In the genomic region with DNA sequence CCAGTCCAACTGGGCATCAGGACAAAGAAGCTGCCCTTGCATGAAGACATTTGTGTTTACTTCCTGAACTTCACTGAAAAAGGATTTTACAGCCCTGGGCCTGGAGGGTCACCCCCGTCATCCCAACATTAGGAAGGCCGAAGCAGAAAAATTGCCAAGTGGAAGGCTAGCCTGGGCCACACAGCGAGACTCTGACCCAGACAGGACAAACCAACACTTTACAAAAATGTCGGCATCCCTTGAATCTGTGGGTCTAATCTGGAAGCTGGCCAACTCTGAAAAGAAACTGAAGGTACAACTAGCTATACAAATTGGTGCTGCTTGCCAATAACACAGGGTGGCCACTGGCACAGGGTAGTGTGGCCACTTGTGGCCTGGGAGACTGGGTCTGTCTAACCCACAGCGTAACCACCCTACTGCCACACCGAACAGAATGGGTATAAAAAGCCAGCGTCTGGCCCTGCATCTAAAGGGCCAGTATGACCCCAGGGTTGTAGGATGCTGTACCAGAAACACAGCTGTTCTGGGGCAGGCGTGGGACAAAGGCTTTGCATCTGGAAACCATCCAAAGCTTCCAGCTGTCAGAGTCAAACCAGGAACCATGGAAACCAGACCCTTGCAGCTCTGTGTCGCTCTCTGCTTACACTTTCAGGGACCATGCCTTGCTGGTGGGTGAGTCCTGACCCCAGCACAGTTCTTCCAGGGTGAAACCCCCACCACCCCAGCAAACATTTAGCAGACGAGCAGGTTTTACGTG, we compare ENCODE assay signal across 8 mouse cellular contexts. TPM values are rescaled to one million over a fixed set of nuclear protein-coding genes. Genes with fewer than 3 reads are reported as not detected.
A peak's percentile ranks its signal among the peaks of the same experiment; 100 is the strongest.
DNase-seq lines count a peak whose midpoint lies in the region; ATAC-seq and TF ChIP-seq lines count a peak whose summit lies in the region.

No protein-coding gene starts in this region.

- H3K4me1 ChIP-seq in embryonic facial prominence, embryonic 11.5 days (ENCODE audit: control insufficient read depth, insufficient read depth, low read length): peaks cover 2% of the 10 kb centered on the region; the same call in 1 of the 2 replicates
- peaks cover 22% of the 10 kb centered on the region for H3K4me1 ChIP-seq in lung, embryonic 15.5 days
- peaks cover 2% of the 10 kb centered on the region; the same call in 1 of the 2 replicates for H3K4me1 ChIP-seq in stomach, postnatal 0 days (replicated peaks; ENCODE audit: control insufficient read depth, insufficient read depth)

- H3K9me3 ChIP-seq in embryonic facial prominence, embryonic 11.5 days (replicated peaks; ENCODE audit: control insufficient read depth, low read length): no peaks in the 10 kb centered on the region
- no peaks in the 10 kb centered on the region for H3K9me3 ChIP-seq in lung, embryonic 15.5 days
- H3K9me3 ChIP-seq in stomach, postnatal 0 days (ENCODE audit: control insufficient read depth, low read length): no peaks in the 10 kb centered on the region

- WGBS in embryonic facial prominence, embryonic 11.5 days: 50% methylated on average over 11 of the region's 11 CpGs
- 39% methylated on average over 11 of the region's 11 CpGs for WGBS in lung, embryonic 15.5 days
- WGBS in stomach, postnatal 0 days: 45% methylated on average over 11 of the region's 11 CpGs

- H3K27ac ChIP-seq in left cerebral cortex, adult 2 months: no peak overlapping the region
- H3K27ac ChIP-seq in embryonic facial prominence, embryonic 11.5 days (replicated peaks; ENCODE audit: low read depth, low read length): peak overlapping the region; percentile 47; the same call in 1 of the 2 replicates
- peak overlapping the region; percentile 60 for H3K27ac ChIP-seq in lung, embryonic 15.5 days
- peak overlapping the region; percentile 18; the same call in 1 of the 2 replicates for H3K27ac ChIP-seq in stomach, postnatal 0 days (replicated peaks)

- intact Hi-C loops in left cerebral cortex, postnatal 4 days (cut with DNase I): no loop called here
- intact Hi-C loops in left cerebral cortex, adult 2 months (cut with DNase I): no loop called here
- intact Hi-C loops in heart, postnatal 25 days (cut with DNase I): no loop called here
- intact Hi-C loops in left cerebral cortex, postnatal 36 days (cut with DNase I): no loop called here

- H3K27me3 ChIP-seq in embryonic facial prominence, embryonic 11.5 days (ENCODE audit: control insufficient read depth, insufficient read depth, low read length): no peaks in the 10 kb centered on the region
- no peaks in the 10 kb centered on the region for H3K27me3 ChIP-seq in lung, embryonic 15.5 days
- H3K27me3 ChIP-seq in stomach, postnatal 0 days (ENCODE audit: control insufficient read depth, insufficient read depth, low read length): no peaks in the 10 kb centered on the region

- no peak for TF ChIP-seq CTCF in left cerebral cortex, adult 2 months (IDR thresholded peaks at IDR 0.05)
- no peak for TF ChIP-seq CTCF in stomach, postnatal 0 days (IDR thresholded peaks at IDR 0.05; ENCODE audit: low read depth)

- no peak overlapping the region for H3K4me2 ChIP-seq in embryonic facial prominence, embryonic 11.5 days (ENCODE audit: low read depth, low read length)
- no peak overlapping the region; the same call in 1 of the 2 replicates for H3K4me2 ChIP-seq in lung, embryonic 15.5 days
- H3K4me2 ChIP-seq in stomach, postnatal 0 days (replicated peaks; ENCODE audit: low read depth): peak overlapping the region; percentile 36; the same call in 1 of the 2 replicates

- H3K36me3 ChIP-seq in embryonic facial prominence, embryonic 11.5 days (replicated peaks; ENCODE audit: control insufficient read depth, insufficient read depth, low read depth, low read length): no peaks in the 10 kb centered on the region
- H3K36me3 ChIP-seq in lung, embryonic 15.5 days: no peaks in the 10 kb centered on the region
- no peaks in the 10 kb centered on the region for H3K36me3 ChIP-seq in stomach, postnatal 0 days (ENCODE audit: control insufficient read depth, insufficient read depth, low read length)

- TF ChIP-seq EP300 in stomach, postnatal 0 days (optimal IDR thresholded peaks at IDR 0.05): no peak

- H3K9ac ChIP-seq in embryonic facial prominence, embryonic 11.5 days (replicated peaks; ENCODE audit: low read length): no peak overlapping the region; the same call in 1 of the 2 replicates
- H3K9ac ChIP-seq in lung, embryonic 15.5 days: no peak overlapping the region
- peak overlapping the region; percentile 13; the same call in 1 of the 2 replicates for H3K9ac ChIP-seq in stomach, postnatal 0 days (ENCODE audit: low read length)

- 0 out of 2 replicates have a peak, but pooled peaks have one; percentile 66 for ATAC-seq in embryonic facial prominence, embryonic 11.5 days (replicated peaks; ENCODE audit: insufficient number of reproducible peaks, low FRiP score, low TSS enrichment, low read depth)
- ATAC-seq in lung, embryonic 15.5 days (ENCODE audit: borderline replicate concordance, extremely low read depth, low FRiP score, low TSS enrichment): peak; percentile 90
- peak; percentile 75 for ATAC-seq in stomach, postnatal 0 days (ENCODE audit: low FRiP score, low TSS enrichment)
- ATAC-seq in inflammation-experienced regulatory T-cells, adult 6 months: no peak

- no peak overlapping the region for H3K4me3 ChIP-seq in left cerebral cortex, adult 2 months
- H3K4me3 ChIP-seq in embryonic facial prominence, embryonic 11.5 days (ENCODE audit: low read depth, low read length): no peak overlapping the region
- H3K4me3 ChIP-seq in lung, embryonic 15.5 days: no peak overlapping the region
- no peak overlapping the region for H3K4me3 ChIP-seq in stomach, postnatal 0 days (ENCODE audit: low read depth, low read length)

- peak; percentile 51 for DNase-seq in left cerebral cortex, postnatal 4 days
- no peak for DNase-seq in left cerebral cortex, adult 2 months (ENCODE audit: extremely low spot score in 1 of 2, low spot score in 2 of 2)
- peak; percentile 88 for DNase-seq in embryonic facial prominence, embryonic 11.5 days (ENCODE audit: low spot score)
- peak; percentile 47 for DNase-seq in heart, postnatal 25 days (ENCODE audit: low spot score)
- DNase-seq in stomach, postnatal 0 days (ENCODE audit: low spot score): peak; percentile 35
- DNase-seq in left cerebral cortex, postnatal 36 days (ENCODE audit: low spot score in 2 of 2): no peak

RNA-seq across cellular contexts. Expression of a gene that starts 7.2 kb away (rescaled TPM):
- total RNA-seq in left cerebral cortex, postnatal 4 days (2021): 10 to 100 TPM; 17.8 to 18.8 TPM
- 10 to 100 TPM; 14.3 to 16.2 TPM for total RNA-seq in left cerebral cortex, adult 2 months (2021)
- 24.2 and 27.9 TPM in 2 replicates for polyA plus RNA-seq in embryonic facial prominence, embryonic 11.5 days (2014; fragmentation: Nextera tagmentation; extraction: Ambion mirVana)
- 10 to 100 TPM in 1 of 2 experiments, 1 to 10 TPM in 1; 9.9 to 14.6 TPM for total RNA-seq in heart, postnatal 25 days (2021)
- polyA plus RNA-seq in lung, embryonic 15.5 days (2015; fragmentation: Nextera tagmentation; extraction: Ambion mirVana): 41.6 and 42.4 TPM in 2 replicates
- 9.5 and 9.8 TPM in 2 replicates for polyA plus RNA-seq in stomach, postnatal 0 days (2015; fragmentation: Nextera tagmentation; extraction: Ambion mirVana)
- total RNA-seq in left cerebral cortex, postnatal 36 days (2021): 10 to 100 TPM; 13.1 to 17.8 TPM
- polyA plus RNA-seq in inflammation-experienced regulatory T-cells, adult 6 months (2017; shearing (Covaris generic)): 10 to 100 TPM; 42.0 to 53.1 (median 44.8) TPM

RNA-seq across cellular contexts. Expression of a gene that starts 37.4 kb away (rescaled TPM):
- 100 to 1,000 TPM; 269 to 291 TPM for total RNA-seq in left cerebral cortex, postnatal 4 days (2021)
- 100 to 1,000 TPM; 222 to 229 TPM for total RNA-seq in left cerebral cortex, adult 2 months (2021)
- polyA plus RNA-seq in embryonic facial prominence, embryonic 11.5 days (2014; fragmentation: Nextera tagmentation; extraction: Ambion mirVana): 206 and 237 TPM in 2 replicates
- 1,000 to 10,000 TPM; 1,413 to 1,444 TPM for total RNA-seq in heart, postnatal 25 days (2021)
- polyA plus RNA-seq in lung, embryonic 15.5 days (2015; fragmentation: Nextera tagmentation; extraction: Ambion mirVana): 237 and 240 TPM in 2 replicates
- 334 and 344 TPM in 2 replicates for polyA plus RNA-seq in stomach, postnatal 0 days (2015; fragmentation: Nextera tagmentation; extraction: Ambion mirVana)
- total RNA-seq in left cerebral cortex, postnatal 36 days (2021): 100 to 1,000 TPM; 231 to 260 TPM
- polyA plus RNA-seq in inflammation-experienced regulatory T-cells, adult 6 months (2017; shearing (Covaris generic)): 100 to 1,000 TPM; 229 to 248 (median 246) TPM

RNA-seq across cellular contexts. Expression of a gene that starts 37.5 kb away (rescaled TPM):
- 10 to 100 TPM; 41.6 to 44.5 TPM for total RNA-seq in left cerebral cortex, postnatal 4 days (2021)
- 10 to 100 TPM; 26.4 to 27.7 TPM for total RNA-seq in left cerebral cortex, adult 2 months (2021)
- polyA plus RNA-seq in embryonic facial prominence, embryonic 11.5 days (2014; fragmentation: Nextera tagmentation; extraction: Ambion mirVana): 34.6 and 37.2 TPM in 2 replicates
- total RNA-seq in heart, postnatal 25 days (2021): 1 to 10 TPM; 5.7 to 7.4 TPM
- polyA plus RNA-seq in lung, embryonic 15.5 days (2015; fragmentation: Nextera tagmentation; extraction: Ambion mirVana): 38.0 and 39.9 TPM in 2 replicates
- polyA plus RNA-seq in stomach, postnatal 0 days (2015; fragmentation: Nextera tagmentation; extraction: Ambion mirVana): 14.9 and 15.6 TPM in 2 replicates
- total RNA-seq in left cerebral cortex, postnatal 36 days (2021): 10 to 100 TPM; 23.9 to 28.2 TPM
- 10 to 100 TPM; 11.4 to 17.7 (median 17.7) TPM for polyA plus RNA-seq in inflammation-experienced regulatory T-cells, adult 6 months (2017; shearing (Covaris generic))

Comparison
In these comparisons a context has a peak if more than half of its experiments do, and no peak if none do; other contexts are left out.
1. DNase-seq: peak in left cerebral cortex, postnatal 4 days (single experiment), embryonic facial prominence, embryonic 11.5 days (single experiment), heart, postnatal 25 days (single experiment) and stomach, postnatal 0 days (single experiment); none in left cerebral cortex, adult 2 months (0 of 2) and left cerebral cortex, postnatal 36 days (0 of 2).
2. RNA of a gene that starts 37.4 kb away (total RNA-seq): 1,413 to 1,444 TPM in heart, postnatal 25 days; 269 to 291 TPM in left cerebral cortex, postnatal 4 days, 231 to 260 TPM in left cerebral cortex, postnatal 36 days and 222 to 229 TPM in left cerebral cortex, adult 2 months; every median in the first group is over 4 times any median in the second.